ENCODE assay signal across 37 mouse cellular contexts in genomic region chr7:126803751-126804150, GRCm38 (mm10). TPM values are rescaled to one million over a fixed set of nuclear protein-coding genes. Genes with fewer than 3 reads are reported as not detected.
DNase-seq lines count a peak whose midpoint lies in the region; ATAC-seq and TF ChIP-seq lines count a peak whose summit lies in the region.
"Had no signal": no experiment of that assay in that cellular context is flagged by ENCODE, and none has a peak within 500 bp of the region (broad histone marks: within the 10 kb centered on the region; RNA-seq: fewer than 3 reads in every experiment).

No protein-coding gene starts in this region.

- H3K9ac ChIP-seq in limb, embryonic 13.5 days = peak overlapping the region; percentile 35; the same call in 1 of the 2 replicates
- H3K9ac ChIP-seq in stomach, embryonic 16.5 days (ENCODE audit: low read length) = no peak overlapping the region
- H3K9ac ChIP-seq: forebrain, postnatal 0 days; heart, embryonic 15.5 days; liver, embryonic 14.5 days had no signal

- peaks cover 32% of the 10 kb centered on the region for H3K36me3 ChIP-seq in megakaryocyte, embryonic 14.5 days (replicated peaks; ENCODE audit: low read length)
- peaks cover 32% of the 10 kb centered on the region for H3K36me3 ChIP-seq in limb, embryonic 13.5 days
- no peaks in the 10 kb centered on the region for H3K36me3 ChIP-seq in stomach, embryonic 16.5 days (ENCODE audit: control insufficient read depth, insufficient read depth, low read length)

- H3K9me3 ChIP-seq in megakaryocyte, embryonic 14.5 days = no peaks in the 10 kb centered on the region
- no peaks in the 10 kb centered on the region for H3K9me3 ChIP-seq in limb, embryonic 13.5 days
- H3K9me3 ChIP-seq in stomach, embryonic 16.5 days (replicated peaks; ENCODE audit: control insufficient read depth, low read length) = no peaks in the 10 kb centered on the region
- H3K9me3 ChIP-seq: heart, embryonic 10.5 days; heart, embryonic 15.5 days; midbrain, embryonic 12.5 days had no signal

- no peak for TF ChIP-seq CTCF in gastrocnemius, adult 2 months (IDR thresholded peaks at IDR 0.05)

- H3K27me3 ChIP-seq in megakaryocyte, embryonic 14.5 days (replicated peaks) = no peaks in the 10 kb centered on the region
- H3K27me3 ChIP-seq in limb, embryonic 13.5 days = no peaks in the 10 kb centered on the region
- no peaks in the 10 kb centered on the region for H3K27me3 ChIP-seq in stomach, embryonic 16.5 days (ENCODE audit: control insufficient read depth, insufficient read depth, low read length)
- H3K27me3 ChIP-seq: heart, embryonic 15.5 days; midbrain, embryonic 12.5 days had no signal

- no peak for ATAC-seq in megakaryocyte, adult 5-6 weeks (ENCODE audit: poor library complexity, severe bottlenecking)
- no peak for ATAC-seq in limb, embryonic 13.5 days (ENCODE audit: low FRiP score, low read depth)
- ATAC-seq in stomach, embryonic 16.5 days (ENCODE audit: insufficient read depth, low FRiP score) = no peak
- ATAC-seq: activated CD4-positive, CD25-positive, alpha-beta regulatory T cell, adult 4 months; forebrain, postnatal 0 days had no signal

- H3K4me2 ChIP-seq in limb, embryonic 13.5 days (replicated peaks) = no peak overlapping the region
- no peak overlapping the region for H3K4me2 ChIP-seq in stomach, embryonic 16.5 days (ENCODE audit: low read depth, low read length)
- H3K4me2 ChIP-seq: heart, embryonic 15.5 days; midbrain, embryonic 12.5 days had no signal

- intact Hi-C loops in gastrocnemius, adult 2 months (cut with DNase I) = loop anchor here (5.0 kb wide), 1 partner anchor 409 kb away; no protein-coding TSS in a partner anchor
- intact Hi-C loops in gastrocnemius, postnatal 36 days (cut with DNase I) = loop anchor here (5.0 kb wide), 1 partner anchor 409 kb away; no protein-coding TSS in a partner anchor

- H3K4me1 ChIP-seq in megakaryocyte, embryonic 14.5 days = peaks cover 82% of the 10 kb centered on the region
- peaks cover 31% of the 10 kb centered on the region for H3K4me1 ChIP-seq in limb, embryonic 13.5 days
- H3K4me1 ChIP-seq in stomach, embryonic 16.5 days (ENCODE audit: control insufficient read depth, insufficient read depth, low read length) = peaks cover 28% of the 10 kb centered on the region

- peak overlapping the region; percentile 99 for H3K27ac ChIP-seq in gastrocnemius, adult 2 months
- H3K27ac ChIP-seq in limb, embryonic 13.5 days = no peak overlapping the region
- H3K27ac ChIP-seq in stomach, embryonic 16.5 days (ENCODE audit: low read length) = peak overlapping the region; percentile 51; the same call in 1 of the 2 replicates
- H3K27ac ChIP-seq: heart, embryonic 10.5 days; heart, embryonic 15.5 days; liver, embryonic 14.5 days; midbrain, embryonic 12.5 days had no signal

- H3K4me3 ChIP-seq in gastrocnemius, adult 2 months = peak overlapping the region; percentile 44
- peak overlapping the region; percentile 60 for H3K4me3 ChIP-seq in megakaryocyte, embryonic 14.5 days (replicated peaks)
- no peak overlapping the region for H3K4me3 ChIP-seq in limb, embryonic 13.5 days
- H3K4me3 ChIP-seq in stomach, embryonic 16.5 days (replicated peaks; ENCODE audit: low read length) = no peak overlapping the region
- H3K4me3 ChIP-seq: heart, embryonic 10.5 days; heart, embryonic 15.5 days; midbrain, embryonic 12.5 days had no signal

- no peak for DNase-seq in gastrocnemius, adult 2 months
- no peak for DNase-seq in gastrocnemius, postnatal 36 days
- DNase-seq in natural killer cell, adult 2 months (ENCODE audit: low spot score in 2 of 2) = no peak
- DNase-seq: B cell, adult 2 months; cerebellum, adult 18-20 months; cerebellum, postnatal 10 days; forebrain, postnatal 0 days; gastrocnemius, postnatal 14 days; heart, adult 11 months; kidney, adult 11 months; kidney, postnatal 25 days; lung, adult 2 months; lung, postnatal 10 days; right cerebral cortex, postnatal 25 days; thymus, postnatal 14 days had no signal

RNA-seq across cellular contexts. Expression of gene Fam57b, which starts 6.3 kb away (rescaled TPM):
- total RNA-seq in gastrocnemius, adult 2 months (2021) = 10 to 100 TPM; 61.1 to 64.6 TPM
- 10 to 100 TPM; 55.8 to 67.4 TPM for total RNA-seq in gastrocnemius, postnatal 36 days (2021)
- 13.5 and 29.3 TPM in 2 replicates for polyA plus RNA-seq in megakaryocyte, embryonic 14.5 days (2012; ENCODE audit: insufficient read depth, low replicate concordance)
- total RNA-seq in megakaryocyte, adult 5-6 weeks (2015) = not detected in 2 replicates
- total RNA-seq in megakaryocyte, adult 5-6 weeks (2017) = not detected in 2 replicates
- polyA plus RNA-seq in limb, embryonic 13.5 days (2015; fragmentation: Nextera tagmentation; extraction: Ambion mirVana) = 0.18 and 0.52 TPM in 2 replicates
- 1.1 and 1.3 TPM in 2 replicates for polyA plus RNA-seq in stomach, embryonic 16.5 days (2015; fragmentation: Nextera tagmentation; extraction: Ambion mirVana)
- total RNA-seq: neutrophil, adult 5-6 weeks had no signal
- polyA plus RNA-seq: activated CD4-positive, CD25-positive, alpha-beta regulatory T cell, adult 4 months had no signal

RNA-seq across cellular contexts. Expression of gene Ppp4c, which starts 11.5 kb away (rescaled TPM):
- total RNA-seq in gastrocnemius, adult 2 months (2021) = 10 to 100 TPM; 22.8 to 25.7 TPM
- 10 to 100 TPM; 21.6 to 22.4 TPM for total RNA-seq in gastrocnemius, postnatal 36 days (2021)
- polyA plus RNA-seq in megakaryocyte, embryonic 14.5 days (2012; ENCODE audit: insufficient read depth, low replicate concordance) = 46.3 and 115 TPM in 2 replicates
- 186 and 196 TPM in 2 replicates for total RNA-seq in megakaryocyte, adult 5-6 weeks (2015)
- 139 and 154 TPM in 2 replicates for total RNA-seq in megakaryocyte, adult 5-6 weeks (2017)
- polyA plus RNA-seq in limb, embryonic 13.5 days (2015; fragmentation: Nextera tagmentation; extraction: Ambion mirVana) = 287 and 322 TPM in 2 replicates
- 180 and 192 TPM in 2 replicates for polyA plus RNA-seq in stomach, embryonic 16.5 days (2015; fragmentation: Nextera tagmentation; extraction: Ambion mirVana)

RNA-seq across cellular contexts. Expression of gene Tbx6, which starts 22.5 kb away (rescaled TPM):
- under 1 TPM; 0.42 to 0.48 TPM for total RNA-seq in gastrocnemius, adult 2 months (2021)
- under 1 TPM; 0.28 to 0.30 TPM for total RNA-seq in gastrocnemius, postnatal 36 days (2021)
- 3.0 and 15.0 TPM in 2 replicates for polyA plus RNA-seq in megakaryocyte, embryonic 14.5 days (2012; ENCODE audit: insufficient read depth, low replicate concordance)
- 0.68 and 1.0 TPM in 2 replicates for total RNA-seq in megakaryocyte, adult 5-6 weeks (2015)
- total RNA-seq in megakaryocyte, adult 5-6 weeks (2017) = 0.98 and 0.99 TPM in 2 replicates
- polyA plus RNA-seq in limb, embryonic 13.5 days (2015; fragmentation: Nextera tagmentation; extraction: Ambion mirVana) = 0.53 and 0.64 TPM in 2 replicates
- 0.27 and 0.47 TPM in 2 replicates for polyA plus RNA-seq in stomach, embryonic 16.5 days (2015; fragmentation: Nextera tagmentation; extraction: Ambion mirVana)

RNA-seq across cellular contexts. Expression of gene Ypel3, which starts 27.0 kb away (rescaled TPM):
- 10 to 100 TPM; 74.6 to 93.1 TPM for total RNA-seq in gastrocnemius, adult 2 months (2021)
- total RNA-seq in gastrocnemius, postnatal 36 days (2021) = 10 to 100 TPM; 77.7 to 97.4 TPM
- 284 and 689 TPM in 2 replicates for polyA plus RNA-seq in megakaryocyte, embryonic 14.5 days (2012; ENCODE audit: insufficient read depth, low replicate concordance)
- 196 and 200 TPM in 2 replicates for total RNA-seq in megakaryocyte, adult 5-6 weeks (2015)
- 91.7 and 117 TPM in 2 replicates for total RNA-seq in megakaryocyte, adult 5-6 weeks (2017)
- polyA plus RNA-seq in limb, embryonic 13.5 days (2015; fragmentation: Nextera tagmentation; extraction: Ambion mirVana) = 114 and 121 TPM in 2 replicates
- 60.6 and 65.9 TPM in 2 replicates for polyA plus RNA-seq in stomach, embryonic 16.5 days (2015; fragmentation: Nextera tagmentation; extraction: Ambion mirVana)

RNA-seq across cellular contexts. Expression of gene 4930451I11Rik, which starts 27.7 kb away (rescaled TPM):
- not detected for total RNA-seq in gastrocnemius, adult 2 months (2021)
- total RNA-seq in gastrocnemius, postnatal 36 days (2021) = not detected
- not detected in 2 replicates for polyA plus RNA-seq in megakaryocyte, embryonic 14.5 days (2012; ENCODE audit: insufficient read depth, low replicate concordance)
- total RNA-seq in megakaryocyte, adult 5-6 weeks (2015) = not detected in 2 replicates
- total RNA-seq in megakaryocyte, adult 5-6 weeks (2017) = not detected in 2 replicates
- polyA plus RNA-seq in limb, embryonic 13.5 days (2015; fragmentation: Nextera tagmentation; extraction: Ambion mirVana) = not detected in 2 replicates
- polyA plus RNA-seq in stomach, embryonic 16.5 days (2015; fragmentation: Nextera tagmentation; extraction: Ambion mirVana) = not detected in 2 replicates
- total RNA-seq: adrenal gland, adult 2 months; adrenal gland, postnatal 36 days; forebrain, postnatal 0 days; gastrocnemius, postnatal 14 days; heart, postnatal 25 days; layer of hippocampus, adult 18-20 months; layer of hippocampus, postnatal 10 days; left cerebral cortex, adult 18-20 months; left cerebral cortex, postnatal 14 days; neutrophil, adult 5-6 weeks had no signal
- polyA plus RNA-seq: activated CD4-positive, CD25-positive, alpha-beta regulatory T cell, adult 4 months; adrenal gland, adult 2 months; brain, embryonic 14.5 days; forebrain, postnatal 0 days; heart, embryonic 10.5 days; heart, embryonic 15.5 days; hindbrain, embryonic 11.5 days; kidney, embryonic 14.5 days; limb, embryonic 14.5 days; liver, embryonic 14.5 days; lung, adult 2 months; midbrain, embryonic 12.5 days; urinary bladder, adult 2 months had no signal

Comparison
In these comparisons a context has a peak if more than half of its experiments do, and no peak if none do; other contexts are left out.
1. H3K4me3 ChIP-seq: peak in gastrocnemius, adult 2 months (single experiment) and megakaryocyte, embryonic 14.5 days (single experiment); none in limb, embryonic 13.5 days (single experiment) and stomach, embryonic 16.5 days (single experiment).
2. RNA of gene Fam57b, which starts 6.3 kb away (total RNA-seq): 55.8 to 67.4 TPM in gastrocnemius, postnatal 36 days and 61.1 to 64.6 TPM in gastrocnemius, adult 2 months; not detected in megakaryocyte, adult 5-6 weeks; every median in the first group is over 10 times any median in the second.
3. RNA of gene Ppp4c, which starts 11.5 kb away (total RNA-seq): 139 to 196 TPM in megakaryocyte, adult 5-6 weeks; 22.8 to 25.7 TPM in gastrocnemius, adult 2 months and 21.6 to 22.4 TPM in gastrocnemius, postnatal 36 days; every median in the first group is over 4 times any median in the second.